Mouse (Mus musculus) bone marrow macrophage, adult 2 months (primary cell): ENCODE data around the gene Adprhl1.

Experiments used
- CTCF ChIP-seq: IDR thresholded peaks from 2 replicates; pipeline ENCODE4 v1.5.1; 2012; ENCODE audit warnings: low read depth, mild to moderate bottlenecking, low read length, moderate library complexity
- POLR2A ChIP-seq: IDR thresholded peaks from 2 replicates; pipeline ENCODE4 v1.6.1; 2012; ENCODE audit warnings: mild to moderate bottlenecking, low read depth, low read length, borderline replicate concordance

GRCm38 (mm10) chr8:13292364-13292763 lies 38.4 kb upstream of the Adprhl1 start:
- TF ChIP-seq CTCF (peak; percentile 43), POLR2A (no peak)
